Mouse (Mus musculus): ENCODE measurements around the gene Rhbdl2.

Rhbdl2 gene

DNA sequence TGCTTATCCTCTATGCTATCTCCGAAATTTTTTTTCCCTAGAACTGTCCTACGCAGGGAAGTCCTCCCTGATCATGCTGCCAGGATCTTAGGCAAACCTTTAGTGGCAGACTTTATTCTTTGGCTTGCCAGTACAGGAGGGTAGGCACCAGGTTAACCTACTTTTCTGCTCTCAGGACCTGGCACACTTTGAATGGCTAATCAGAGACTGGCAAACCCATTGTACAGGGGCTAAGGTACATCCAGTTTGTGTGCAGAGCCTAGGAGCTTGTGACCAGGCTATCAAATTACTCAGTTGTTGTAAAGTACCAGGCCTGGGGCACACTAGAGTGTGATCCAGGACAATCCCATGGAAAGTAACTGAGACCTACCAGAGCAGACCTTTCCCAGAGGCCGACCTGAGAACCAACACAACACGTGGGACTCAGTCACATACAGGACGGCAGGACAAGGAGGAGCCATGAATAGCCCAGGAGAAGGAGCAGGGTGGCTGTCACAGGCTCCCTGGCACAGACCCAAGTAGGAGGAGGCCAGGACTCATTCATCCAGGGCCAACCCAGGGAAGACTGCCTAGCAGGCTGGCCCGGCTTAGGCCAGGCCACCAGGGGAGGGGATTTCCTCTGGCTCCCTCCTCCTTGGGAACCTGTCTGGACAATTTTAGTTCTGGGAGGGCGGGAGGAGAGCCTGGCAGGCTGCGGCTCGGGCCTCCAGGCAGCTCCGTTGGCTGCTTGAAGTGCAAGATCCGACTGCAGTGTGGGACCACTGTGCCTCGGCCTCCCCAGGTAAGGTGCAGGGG lies at the start of gene Rhbdl2:
Rhbdl2 (plus strand) TSS at position 684 of the 795 bp plus-strand sequence.
- peak; percentile 48 for DNase-seq

- DNase-seq, result no peak
Observed at GRCm38 (mm10) chr4:123738708-123739107, 49.0 kb upstream of the Rhbdl2 start.

- DNase-seq, result no peak
Observed at GRCm38 (mm10) chr4:123742891-123743290, 44.8 kb upstream of the Rhbdl2 start.

GRCm38 (mm10) chr4:123745221-123745775 lies 42.4 kb upstream of the Rhbdl2 start:
- no peak for DNase-seq

GRCm38 (mm10) chr4:123748726-123749415 lies 38.8 kb upstream of the Rhbdl2 start:
- no peak for DNase-seq

DNA sequence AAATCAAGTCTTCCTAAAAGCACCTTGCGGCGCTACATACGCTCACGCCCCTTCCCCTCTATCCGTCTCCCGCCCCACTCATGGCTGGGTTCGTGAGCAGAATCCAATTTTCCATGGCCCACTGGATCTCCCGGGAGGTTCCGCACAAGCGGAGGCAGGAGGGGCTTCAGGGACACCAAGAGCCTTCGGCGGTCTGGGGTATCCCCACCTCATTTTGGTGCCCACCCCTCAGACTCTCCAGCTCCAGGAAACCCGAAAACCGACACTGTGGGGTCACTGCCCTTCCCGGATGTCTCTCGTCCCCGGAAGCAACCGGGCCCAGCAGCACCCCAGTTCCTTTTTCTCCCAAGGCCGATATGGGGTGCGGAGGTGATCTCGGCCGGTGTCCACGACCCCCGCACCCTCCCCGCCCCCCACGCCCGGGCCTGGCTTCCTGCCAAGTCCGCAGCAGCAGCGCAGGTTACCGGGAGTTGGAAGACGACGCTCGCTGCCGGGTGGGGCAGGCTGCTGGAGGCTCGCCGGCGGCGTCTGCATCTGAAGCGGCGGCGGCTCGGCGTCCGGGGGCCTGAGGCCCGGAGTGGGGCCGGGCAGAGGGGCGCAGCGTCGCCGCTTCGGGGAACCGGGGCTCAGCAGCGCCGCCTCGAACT lies 38.1 kb upstream of the Rhbdl2 start:
- DNase-seq, result no peak

- peak; percentile 98 for DNase-seq
Observed at GRCm38 (mm10) chr4:123750152-123750651, 37.5 kb upstream of the Rhbdl2 start, which contains the start of gene Akirin1. Akirin1 (minus strand) TSS chr4:123750345.

DNA sequence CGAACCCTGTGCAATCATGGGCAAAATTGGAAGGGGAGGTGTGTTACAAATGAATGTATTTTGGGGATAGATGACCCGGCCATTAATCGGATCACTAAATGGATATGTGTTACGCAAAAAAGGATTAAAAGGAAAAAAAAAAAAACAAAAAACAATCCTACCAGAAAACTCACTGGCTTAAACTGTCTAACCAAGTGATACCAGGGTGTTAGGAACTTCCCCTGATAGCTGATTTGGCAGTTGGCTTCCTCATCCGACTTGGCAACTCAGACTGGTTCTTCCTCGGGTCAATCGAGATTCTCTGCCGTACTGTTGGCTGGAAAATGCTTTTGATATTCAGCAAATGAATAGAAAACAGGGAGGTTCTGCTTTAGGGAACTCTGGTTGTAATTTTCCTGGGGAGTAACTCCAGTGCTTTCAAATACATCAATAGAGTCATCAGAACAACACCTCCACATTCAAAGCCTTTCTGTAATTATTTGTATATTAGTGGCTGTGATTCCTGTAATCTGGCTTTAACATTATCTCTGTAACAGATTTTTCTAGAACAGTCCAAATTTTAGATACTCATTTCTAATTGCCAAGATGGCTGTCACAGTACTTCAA lies 36.9 kb upstream of the Rhbdl2 start:
- no peak for DNase-seq

DNA sequence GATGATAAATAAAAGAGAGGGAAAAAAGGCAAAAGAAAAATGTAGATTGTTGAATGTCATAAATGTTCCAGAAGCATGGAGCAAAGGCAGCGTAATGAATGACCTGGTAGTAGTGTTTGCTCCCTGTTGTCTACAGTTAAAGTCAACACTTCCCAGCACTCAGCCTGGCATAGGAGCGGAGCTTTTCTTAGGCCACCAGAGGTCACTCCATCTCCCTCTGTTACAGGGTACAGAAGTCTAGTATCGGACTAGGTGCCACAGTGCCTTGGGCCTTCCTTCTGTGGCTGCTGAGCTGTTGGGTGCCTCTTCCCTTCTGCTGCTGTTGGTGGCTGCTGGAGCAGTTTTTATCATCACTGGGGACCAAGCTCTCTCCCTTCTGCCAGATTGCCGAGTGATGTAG lies 29.4 kb upstream of the Rhbdl2 start:
- DNase-seq, result no peak

- DNase-seq, result no peak
Observed at GRCm38 (mm10) chr4:123765071-123765470, 22.6 kb upstream of the Rhbdl2 start.

DNA sequence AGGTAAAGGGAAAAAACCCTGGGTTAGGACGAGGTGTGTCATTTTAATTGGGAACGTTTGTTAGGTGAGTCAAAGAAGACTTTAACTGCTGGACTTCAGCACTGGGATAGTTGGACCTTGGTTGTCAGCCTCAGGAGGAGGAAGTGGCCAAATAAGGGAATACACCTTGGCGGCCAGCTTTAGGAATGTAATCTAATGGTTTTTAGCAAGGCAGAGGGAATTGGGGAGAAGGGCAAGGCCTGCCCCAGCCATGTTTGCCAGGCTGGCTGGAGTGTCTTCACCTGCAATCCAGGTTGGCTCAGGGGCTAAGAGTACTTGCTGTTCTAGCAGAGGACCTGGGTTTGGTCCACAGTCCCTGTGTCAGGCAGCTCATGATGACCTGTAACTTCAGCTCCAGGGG lies 19.9 kb upstream of the Rhbdl2 start:
- no peak for DNase-seq

DNA sequence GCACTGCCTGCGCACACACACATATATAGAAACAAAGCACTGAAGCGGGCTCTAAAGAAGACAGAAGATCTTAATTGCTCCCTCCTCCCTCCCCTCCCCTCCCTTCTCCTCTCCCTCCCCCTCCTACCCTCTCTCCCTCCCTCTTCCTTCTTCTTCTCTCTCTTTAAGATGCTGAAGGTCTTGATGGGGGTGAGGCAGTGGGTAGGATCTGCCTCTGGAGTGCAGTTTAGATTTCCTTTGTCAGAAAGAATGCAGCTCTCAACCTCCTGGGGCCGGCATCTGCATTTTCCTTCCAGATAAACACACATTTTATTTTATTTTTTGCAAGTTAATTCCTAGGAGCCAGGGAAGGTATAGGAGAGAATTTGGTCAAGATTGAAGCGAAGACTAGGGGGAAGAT lies 19.4 kb upstream of the Rhbdl2 start:
- no peak for DNase-seq

GRCm38 (mm10) chr4:123792666-123793065 lies 5.0 kb downstream of the Rhbdl2 start:
- peak; percentile 33 for DNase-seq

DNA sequence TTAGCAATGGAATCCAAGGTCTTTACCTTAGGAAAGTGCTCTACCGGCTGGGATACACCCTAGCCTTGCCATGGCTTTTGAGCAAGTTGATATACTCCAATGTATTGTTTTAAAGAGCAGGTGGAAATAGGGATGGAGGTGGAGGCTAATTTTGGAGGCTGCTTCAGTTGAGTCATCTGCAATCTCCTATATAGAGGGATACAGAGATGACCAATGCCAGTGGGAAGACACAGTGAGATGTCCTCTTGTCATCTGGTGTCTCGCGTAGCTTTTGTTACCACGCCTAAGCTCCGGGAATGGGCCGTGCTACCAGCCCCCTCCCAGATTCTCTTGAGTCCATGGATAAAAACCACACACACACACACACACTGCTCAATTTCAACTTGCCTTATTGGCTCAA lies 5.5 kb downstream of the Rhbdl2 start:
- DNase-seq, result peak; percentile 25

- DNase-seq, result no peak
Observed at GRCm38 (mm10) chr4:123795057-123795456, 7.4 kb downstream of the Rhbdl2 start.

GRCm38 (mm10) chr4:123797403-123797802 lies 9.7 kb downstream of the Rhbdl2 start:
- no peak for DNase-seq

DNA sequence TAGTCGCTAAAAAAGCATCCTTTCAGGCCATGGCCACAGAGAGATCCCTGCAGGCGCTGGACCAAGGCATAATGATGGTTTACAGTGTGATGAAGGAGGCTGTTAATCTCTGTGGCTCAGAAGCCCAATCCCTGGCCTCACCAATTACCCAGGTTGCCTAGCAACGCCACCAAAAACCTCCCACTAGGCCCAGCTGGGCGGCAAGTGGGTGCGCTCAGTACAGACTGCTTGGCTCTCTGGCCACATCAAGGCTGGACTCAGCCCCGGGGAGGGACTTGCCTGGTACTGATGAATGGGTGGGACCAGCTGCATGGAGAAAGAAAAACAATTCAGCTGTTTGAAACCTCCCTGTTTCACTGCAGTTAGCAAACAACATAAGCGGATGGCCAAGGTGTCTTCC lies 10.2 kb downstream of the Rhbdl2 start:
- peak; percentile 82 for DNase-seq

DNA sequence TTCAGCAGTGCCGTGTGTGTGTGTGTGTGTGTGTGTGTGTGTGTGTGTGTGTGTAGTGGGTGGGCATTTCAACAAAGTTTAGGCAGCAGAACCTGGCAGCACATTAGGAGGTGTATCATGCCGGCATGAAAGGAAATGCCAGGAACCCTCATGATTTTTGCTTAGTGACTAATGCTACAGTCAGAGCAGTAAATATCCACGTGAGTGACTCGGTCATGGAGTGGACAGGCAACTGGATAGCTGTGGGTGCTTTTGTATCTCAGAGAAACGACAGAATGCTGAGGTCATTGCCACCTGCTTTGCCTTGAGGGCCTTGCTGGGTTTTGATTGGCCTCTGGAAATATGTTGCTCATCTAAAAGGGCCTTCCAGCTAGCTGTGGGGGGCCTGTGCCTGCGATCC lies 16.0 kb downstream of the Rhbdl2 start:
- peak; percentile 33 for DNase-seq

GRCm38 (mm10) chr4:123808304-123808703 lies 20.6 kb downstream of the Rhbdl2 start:
- no peak for DNase-seq

- DNase-seq, result no peak
Observed at GRCm38 (mm10) chr4:123810475-123811295, 23.0 kb downstream of the Rhbdl2 start.

DNA sequence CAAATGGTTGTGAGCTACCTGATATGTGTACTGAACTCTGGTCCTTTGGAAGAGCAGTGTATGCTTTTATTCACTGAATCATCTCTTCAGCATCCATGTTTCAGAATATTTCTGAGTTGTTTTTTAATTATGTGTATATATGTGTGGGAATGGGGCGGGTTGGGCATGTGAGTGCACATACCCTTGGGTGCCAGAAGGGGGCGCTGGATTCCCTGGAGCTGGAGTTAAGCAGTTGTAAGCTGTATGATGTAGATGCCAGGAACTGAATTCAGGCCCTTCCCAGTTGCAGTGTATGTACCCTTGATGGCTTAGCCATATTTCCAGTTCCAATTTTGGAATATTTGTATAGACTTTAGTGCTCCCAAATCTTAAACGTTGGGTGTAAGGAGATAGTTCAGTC lies 24.9 kb downstream of the Rhbdl2 start:
- no peak for DNase-seq

DNA sequence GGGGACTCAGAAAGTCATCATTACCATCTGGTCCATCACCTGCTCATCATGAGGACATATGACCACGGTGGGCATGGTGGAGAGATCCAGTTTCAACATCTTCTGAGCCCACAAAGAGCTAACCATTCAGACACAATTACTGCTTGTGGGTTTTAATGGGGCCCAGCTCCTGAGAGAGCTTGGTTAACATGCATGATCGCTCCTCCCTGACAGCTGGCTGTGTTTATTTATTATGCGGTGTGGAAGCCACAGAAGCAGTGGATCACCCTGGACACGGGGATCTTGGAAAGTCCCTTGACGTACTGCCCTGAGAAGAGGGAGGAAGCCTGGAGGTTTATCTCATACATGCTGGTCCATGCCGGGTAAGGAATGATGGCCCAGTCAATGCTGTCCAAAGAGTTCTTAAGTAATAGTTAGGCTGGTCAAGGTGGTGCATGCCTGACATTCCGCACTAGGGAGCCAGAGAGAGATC lies 26.4 kb downstream of the Rhbdl2 start:
- DNase-seq, result no peak
